Mouse (Mus musculus) liver, postnatal 0 days (tissue): ENCODE data around the gene Rai1. TPM values are rescaled to one million over a fixed set of nuclear protein-coding genes. Genes with fewer than 3 reads are reported as not detected.

Experiments used
- ATAC-seq: fragments of 200-750 bp; cut with Nextera tagmentation; 2 replicates; pipeline ENCODE4 v1.8.0; 2017; ENCODE audit warnings: mild to moderate bottlenecking, moderate library complexity
- DNase-seq: peaks from one replicate; pipeline ENCODE4 v3.0.0-alpha.2; 2016
- H3K27ac ChIP-seq: fragments of 300-500 bp; sonication (generic); 2 replicates; pipeline ENCODE4 v1.5.1; 2014; ENCODE audit warnings: antibody characterized with exemption, moderate library complexity, mild to moderate bottlenecking, low read depth
- H3K27me3 ChIP-seq: fragments of 300-500 bp; sonication (generic); 2 replicates; pipeline ENCODE4 v1.6.1; 2014; ENCODE audit warnings: low read length, control low read depth, mixed read lengths; ENCODE audit not compliant: insufficient read depth
- H3K36me3 ChIP-seq: fragments of 300-500 bp; sonication (generic); replicated peaks from 2 replicates; pipeline ENCODE4 v1.6.1; 2014; ENCODE audit warnings: mild to moderate bottlenecking, control low read depth, low read length, moderate library complexity, mixed read lengths; ENCODE audit not compliant: insufficient read depth
- H3K4me1 ChIP-seq: fragments of 300-500 bp; sonication (generic); 2 replicates; pipeline ENCODE4 v1.6.1; 2014; ENCODE audit warnings: antibody characterized with exemption, mild to moderate bottlenecking, control low read depth; ENCODE audit not compliant: insufficient read depth
- H3K4me2 ChIP-seq: fragments of 300-500 bp; sonication (generic); 2 replicates; pipeline ENCODE4 v1.6.1; 2014; ENCODE audit warnings: low read depth, mild to moderate bottlenecking, low read length, moderate library complexity, mixed read lengths
- H3K4me3 ChIP-seq: fragments of 300-500 bp; sonication (generic); 2 replicates; pipeline ENCODE4 v1.5.1; 2014; ENCODE audit warnings: low read depth, low read length
- H3K9ac ChIP-seq: fragments of 300-500 bp; sonication (generic); replicated peaks from 2 replicates; pipeline ENCODE4 v1.6.1; 2014; ENCODE audit warnings: mild to moderate bottlenecking, moderate library complexity
- H3K9me3 ChIP-seq: fragments of 300-500 bp; sonication (generic); 2 replicates; pipeline ENCODE4 v1.6.1; 2016; ENCODE audit warnings: mild to moderate bottlenecking, control low read depth, low read length, mixed read lengths
- CTCF ChIP-seq: sonication (generic); IDR thresholded peaks from 2 replicates; pipeline ENCODE4 v1.5.1; 2016; ENCODE audit warnings: antibody characterized with exemption, low read depth
- EP300 ChIP-seq: IDR thresholded peaks from 2 replicates; pipeline ENCODE4 v1.6.1; 2016; ENCODE audit warnings: antibody characterized with exemption, low read depth, mild to moderate bottlenecking
- WGBS: fragments of 180-500 bp; shearing (Covaris S2); extraction: QIAGEN DNeasy Blood & Tissue Kit; methylation state at CpG from one replicate; pipeline ENCODE4 v1.1.7; 2014; ENCODE audit not compliant: insufficient replicate concordance; 5-methylcytosine and 5-hydroxymethylcytosine counted together
- polyA plus RNA-seq: library from polyadenylated mRNA; unstranded; fragments of >200 nt; fragmentation: Nextera tagmentation; extraction: Ambion mirVana; gene quantifications from 2 replicates; pipeline ENCODE4 v1.2.1, GENCODE M21; 2015

The Rai1 gene
- polyA plus RNA-seq, 1 experiment from 2014 or later, result 4.4 TPM

DNA sequence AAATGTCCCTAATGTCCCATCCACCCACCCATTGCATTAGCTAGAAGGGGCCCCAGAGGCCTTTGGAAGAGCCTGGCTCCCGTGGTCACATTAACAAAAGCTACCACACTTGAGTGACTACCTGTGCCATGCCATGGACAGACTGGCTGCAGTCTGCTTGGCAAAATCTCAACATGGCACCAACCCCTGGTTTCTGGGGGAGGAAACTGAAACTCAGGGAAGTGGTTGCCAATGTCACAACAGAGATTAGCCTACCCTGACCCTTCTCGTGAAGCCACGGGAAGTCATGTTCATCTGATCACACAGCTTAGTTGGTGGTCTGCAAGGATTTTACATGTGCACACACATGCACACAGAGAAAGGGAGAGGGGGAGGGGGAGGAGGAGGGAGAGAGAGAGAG, 28.6 kb upstream of the Rai1 start:
- Histone ChIP-seq H3K27me3 (no peaks in the 10 kb centered on the region), H3K9ac (no peak overlapping the region), H3K4me2 (no peak overlapping the region), H3K4me1 (peaks cover 4% of the 10 kb centered on the region), H3K9me3 (no peaks in the 10 kb centered on the region), H3K27ac (no peak overlapping the region), H3K36me3 (no peaks in the 10 kb centered on the region), H3K4me3 (no peak overlapping the region)
- ATAC-seq (no peak), DNase-seq (no peak)
- no peak for TF ChIP-seq CTCF
- no peak for TF ChIP-seq EP300
- 50% methylated on average over 3 of the region's 3 CpGs for WGBS

GRCm38 (mm10) chr11:60076790-60077189, 28.0 kb upstream of the Rai1 start:
- H3K27ac ChIP-seq, result no peak overlapping the region
- DNase-seq, result peak; percentile 76
- no peak overlapping the region for H3K4me2 ChIP-seq
- no peaks in the 10 kb centered on the region for H3K4me1 ChIP-seq
- TF ChIP-seq CTCF (peak; percentile 88), EP300 (no peak)
- H3K9me3 ChIP-seq, result no peaks in the 10 kb centered on the region
- 15% methylated on average over 4 of the region's 4 CpGs for WGBS
- no peaks in the 10 kb centered on the region for H3K27me3 ChIP-seq
- no peak overlapping the region for H3K9ac ChIP-seq
- no peaks in the 10 kb centered on the region for H3K36me3 ChIP-seq
- H3K4me3 ChIP-seq, result no peak overlapping the region
- peak; percentile 53; the same call in 1 of the 2 replicates for ATAC-seq

DNA sequence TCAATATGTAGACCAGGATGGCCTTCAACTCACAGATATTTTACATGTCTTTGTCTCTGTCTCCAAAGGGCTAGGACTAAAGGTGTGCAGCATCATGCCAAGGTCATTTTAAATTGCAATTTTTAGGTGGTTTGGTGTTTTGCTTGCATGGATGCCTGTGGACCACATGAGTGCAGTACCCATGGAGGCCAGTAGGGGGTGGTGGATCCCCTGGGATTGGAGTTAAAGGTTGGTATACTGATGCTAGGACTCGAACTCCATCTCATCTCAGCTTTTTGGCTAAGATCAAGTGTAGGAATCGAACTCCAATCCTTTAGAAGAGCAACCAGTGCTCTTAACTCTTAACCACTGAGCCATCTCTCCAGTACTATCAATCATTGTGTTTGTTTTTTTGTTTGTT, 20.2 kb upstream of the Rai1 start:
- Histone ChIP-seq H3K27ac (no peak overlapping the region), H3K36me3 (no peaks in the 10 kb centered on the region), H3K4me3 (no peak overlapping the region), H3K4me2 (no peak overlapping the region), H3K9me3 (no peaks in the 10 kb centered on the region), H3K27me3 (no peaks in the 10 kb centered on the region), H3K4me1 (no peaks in the 10 kb centered on the region), H3K9ac (no peak overlapping the region)
- 21% methylated on average over 2 of the region's 2 CpGs for WGBS
- peak; percentile 76 for DNase-seq
- TF ChIP-seq EP300 (no peak), CTCF (peak; percentile 90)
- no peak for ATAC-seq

DNA sequence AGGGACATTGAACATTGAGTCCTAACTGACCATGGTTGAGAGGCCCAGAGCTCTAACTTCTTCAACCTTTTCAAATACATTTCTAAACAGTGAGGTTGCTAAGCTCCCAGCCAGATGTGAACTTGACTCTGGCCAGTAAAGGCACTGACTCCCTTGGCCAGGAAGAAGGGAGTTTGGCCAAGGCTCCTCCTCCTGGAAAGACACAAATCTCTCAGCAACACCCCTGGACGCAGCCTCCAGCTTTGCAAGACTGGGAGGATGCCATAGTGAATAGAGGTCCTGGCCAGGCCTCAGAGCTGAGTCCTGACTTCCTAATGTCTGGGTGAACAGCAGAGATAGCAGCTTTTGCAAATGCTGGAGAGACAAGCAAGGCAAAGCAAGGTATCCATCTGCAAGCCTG, 18.1 kb upstream of the Rai1 start:
- Histone ChIP-seq H3K27ac (no peak overlapping the region), H3K9ac (no peak overlapping the region), H3K27me3 (no peaks in the 10 kb centered on the region), H3K4me3 (no peak overlapping the region), H3K4me1 (peaks cover 8% of the 10 kb centered on the region), H3K36me3 (no peaks in the 10 kb centered on the region), H3K4me2 (no peak overlapping the region), H3K9me3 (no peaks in the 10 kb centered on the region)
- 64% methylated on average over 1 of the region's 1 CpGs for WGBS
- DNase-seq, result no peak
- TF ChIP-seq CTCF (no peak), EP300 (no peak)
- no peak for ATAC-seq

DNA sequence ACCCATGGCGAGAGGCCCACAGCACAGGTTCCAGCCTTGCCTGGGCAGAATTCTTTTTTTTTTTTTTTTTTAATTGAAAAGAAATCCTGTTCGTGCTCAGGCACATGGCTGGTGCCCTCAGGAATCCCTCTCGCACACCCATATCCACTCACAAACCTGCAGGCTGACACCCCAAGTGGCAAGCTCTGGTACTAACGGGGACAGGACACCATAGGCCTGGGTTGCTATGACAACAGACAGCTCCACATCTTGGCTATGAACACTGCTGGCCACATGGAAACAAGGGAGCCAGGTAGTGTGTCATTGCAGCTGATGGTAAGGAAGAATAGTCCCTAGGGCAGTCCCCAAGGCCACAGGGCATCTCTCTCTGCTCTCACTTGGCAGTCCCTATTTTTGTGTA, 15.9 kb upstream of the Rai1 start:
- no peak overlapping the region for H3K9ac ChIP-seq
- no peaks in the 10 kb centered on the region for H3K36me3 ChIP-seq
- H3K4me1 ChIP-seq, result peaks cover 8% of the 10 kb centered on the region
- WGBS, result 54% methylated on average over 4 of the region's 4 CpGs
- no peak overlapping the region for H3K27ac ChIP-seq
- peak; percentile 39; the same call in 1 of the 2 replicates for TF ChIP-seq CTCF
- TF ChIP-seq EP300, result no peak
- H3K9me3 ChIP-seq, result no peaks in the 10 kb centered on the region
- H3K4me2 ChIP-seq, result no peak overlapping the region
- ATAC-seq (0 out of 2 replicates have a peak, but pooled peaks have one; percentile 25), DNase-seq (no peak)
- no peak overlapping the region for H3K4me3 ChIP-seq
- no peaks in the 10 kb centered on the region for H3K27me3 ChIP-seq

DNA sequence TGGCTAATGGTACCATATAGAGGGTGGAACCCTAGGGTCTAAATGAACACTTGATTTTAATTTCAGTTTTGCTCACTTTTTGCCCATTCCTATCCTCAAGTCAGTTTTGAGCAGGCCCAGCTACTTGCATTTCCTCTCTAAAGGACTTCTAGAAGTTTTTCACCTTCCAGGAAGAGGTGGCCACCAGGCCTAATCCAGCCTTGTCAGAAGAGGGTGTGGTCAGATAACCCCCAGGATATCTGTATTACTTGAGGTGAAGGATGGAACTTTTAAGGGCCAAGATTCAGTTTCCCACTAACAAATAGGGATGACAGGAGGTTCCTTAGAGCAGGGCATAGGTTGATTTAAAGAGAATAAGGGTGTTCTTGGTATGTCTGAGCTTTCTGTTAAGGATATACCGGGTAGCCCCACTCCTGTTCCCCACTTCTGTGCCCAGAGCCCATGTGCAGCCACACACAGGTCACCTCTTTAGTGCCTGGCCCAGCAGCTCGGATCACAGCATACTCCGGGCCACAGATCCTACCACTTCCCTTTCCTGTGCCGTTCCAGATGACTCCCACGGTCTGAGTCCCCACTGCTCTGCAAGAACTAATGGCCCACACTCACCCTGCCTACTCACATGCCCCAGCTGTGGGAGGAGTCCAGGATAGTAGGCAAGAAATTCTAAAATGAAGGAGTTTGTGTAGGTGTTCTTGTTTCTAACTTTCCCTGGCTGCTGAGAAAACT, 14.0 kb upstream of the Rai1 start:
- Histone ChIP-seq H3K27ac (no peak overlapping the region), H3K4me3 (no peak overlapping the region), H3K9me3 (no peaks in the 10 kb centered on the region), H3K27me3 (no peaks in the 10 kb centered on the region), H3K36me3 (no peaks in the 10 kb centered on the region), H3K9ac (no peak overlapping the region; the same call in 1 of the 2 replicates), H3K4me1 (peaks cover 8% of the 10 kb centered on the region), H3K4me2 (no peak overlapping the region)
- DNase-seq, result no peak
- 20% methylated on average over 5 of the region's 5 CpGs for WGBS
- no peak for ATAC-seq
- no peak for TF ChIP-seq EP300
- TF ChIP-seq CTCF, result no peak

GRCm38 (mm10) chr11:60091422-60091761, 13.4 kb upstream of the Rai1 start:
- H3K4me3 ChIP-seq, result no peak overlapping the region
- no peak overlapping the region for H3K9ac ChIP-seq
- H3K9me3 ChIP-seq, result no peaks in the 10 kb centered on the region
- no peaks in the 10 kb centered on the region for H3K36me3 ChIP-seq
- ATAC-seq, result no peak
- no peak for DNase-seq
- TF ChIP-seq CTCF (no peak), EP300 (no peak)
- no peaks in the 10 kb centered on the region for H3K27me3 ChIP-seq
- H3K4me2 ChIP-seq, result no peak overlapping the region
- H3K4me1 ChIP-seq, result peaks cover 8% of the 10 kb centered on the region
- H3K27ac ChIP-seq, result no peak overlapping the region
- WGBS, result 50% methylated on average over 7 of the region's 7 CpGs
